Mouse (Mus musculus) kidney, adult 18-20 months (tissue): ENCODE data around the gene Cmtm7.
A peak's percentile ranks its signal among the peaks of the same experiment; 100 is the strongest.

Experiments used
- DNase-seq: peaks from one replicate; pipeline ENCODE4 v3.0.0; 2021

Cmtm7 gene

GRCm38 (mm10) chr9:114781526-114782212, at the start of gene Cmtm7:
Gene Cmtm7, minus strand, starts transcription at chr9:114781856.
- DNase-seq: peak; percentile 86

GRCm38 (mm10) chr9:114830351-114830750, 48.7 kb upstream of the Cmtm7 start:
- no peak for DNase-seq

GRCm38 (mm10) chr9:114829669-114830068, 48.0 kb upstream of the Cmtm7 start:
- DNase-seq: no peak

GRCm38 (mm10) chr9:114828377-114828776, 46.7 kb upstream of the Cmtm7 start:
- no peak for DNase-seq

GRCm38 (mm10) chr9:114827242-114827852, 45.7 kb upstream of the Cmtm7 start:
- no peak for DNase-seq

GRCm38 (mm10) chr9:114824166-114824565, 42.5 kb upstream of the Cmtm7 start:
- DNase-seq: no peak

- no peak for DNase-seq
These were observed 40.1 kb upstream of the Cmtm7 start for GRCm38 (mm10) chr9:114821548-114822289.

GRCm38 (mm10) chr9:114818918-114819317, 37.3 kb upstream of the Cmtm7 start:
- no peak for DNase-seq

GRCm38 (mm10) chr9:114817012-114817411, 35.4 kb upstream of the Cmtm7 start:
- no peak for DNase-seq

GRCm38 (mm10) chr9:114816121-114816520, 34.5 kb upstream of the Cmtm7 start:
- no peak for DNase-seq

- DNase-seq: peak; percentile 61
These were observed 33.7 kb upstream of the Cmtm7 start for GRCm38 (mm10) chr9:114815315-114815714.

GRCm38 (mm10) chr9:114812001-114812400, 30.3 kb upstream of the Cmtm7 start:
- no peak for DNase-seq

- DNase-seq: no peak
These were observed 29.2 kb upstream of the Cmtm7 start for GRCm38 (mm10) chr9:114810837-114811236.

GRCm38 (mm10) chr9:114808671-114809070, 27.0 kb upstream of the Cmtm7 start:
- no peak for DNase-seq

- DNase-seq: no peak
These were observed 25.6 kb upstream of the Cmtm7 start for GRCm38 (mm10) chr9:114807261-114807660.

GRCm38 (mm10) chr9:114805151-114805671, 23.6 kb upstream of the Cmtm7 start:
- peak; percentile 20 for DNase-seq

- no peak for DNase-seq
These were observed 20.5 kb upstream of the Cmtm7 start for GRCm38 (mm10) chr9:114802191-114802590.

GRCm38 (mm10) chr9:114801301-114801700, 19.6 kb upstream of the Cmtm7 start:
- DNase-seq: no peak

- no peak for DNase-seq
These were observed 17.9 kb upstream of the Cmtm7 start for GRCm38 (mm10) chr9:114799498-114800107.

- DNase-seq: no peak
These were observed 17.2 kb upstream of the Cmtm7 start for GRCm38 (mm10) chr9:114798845-114799244.

- peak; percentile 84 for DNase-seq
These were observed 15.8 kb upstream of the Cmtm7 start for GRCm38 (mm10) chr9:114797329-114798004.

GRCm38 (mm10) chr9:114796473-114797050, 14.9 kb upstream of the Cmtm7 start:
- DNase-seq: no peak
